Mouse (Mus musculus): Measurements from ENCODE around the gene Slc7a6. TPM values are rescaled to one million over a fixed set of nuclear protein-coding genes. Genes with fewer than 3 reads are reported as not detected.

Slc7a6 gene
- polyA plus RNA-seq, 1 experiment from 2014 or later: 121 TPM

- ATAC-seq (ENCODE audit: insufficient read depth, low FRiP score, low TSS enrichment) (no peak), DNase-seq (ENCODE audit: low spot score) (no peak)
- WGBS: 85% methylated on average over 6 of the region's 6 CpGs
- Histone ChIP-seq H3K9ac (ENCODE audit: low read length) (no peak overlapping the region), H3K9me3 (ENCODE audit: control insufficient read depth, low read length) (no peaks in the 10 kb centered on the region), H3K4me2 (ENCODE audit: low read depth) (no peak overlapping the region), H3K27ac (ENCODE audit: low read depth, low read length) (no peak overlapping the region), H3K4me1 (ENCODE audit: control insufficient read depth, insufficient read depth, low read length) (peaks cover 6% of the 10 kb centered on the region), H3K27me3 (ENCODE audit: control insufficient read depth, insufficient read depth, low read length) (no peaks in the 10 kb centered on the region), H3K4me3 (ENCODE audit: low read depth, low read length) (no peak overlapping the region), H3K36me3 (ENCODE audit: control insufficient read depth, insufficient read depth, low read length) (no peaks in the 10 kb centered on the region)
Measured at GRCm38 (mm10) chr8:106149025-106149424, 19.6 kb upstream of the Slc7a6 start.

- peak within 1 kb of the TSS; percentile 72 for H3K9ac ChIP-seq (ENCODE audit: low read length)
- 2% methylated on average over 38 of the region's 38 CpGs for WGBS
- peak within 1 kb of the TSS; percentile 70 for H3K4me3 ChIP-seq (ENCODE audit: low read depth, low read length)
- ATAC-seq (ENCODE audit: insufficient read depth, low FRiP score, low TSS enrichment) (peak; percentile 93), DNase-seq (ENCODE audit: low spot score) (peak; percentile 93)
- H3K9me3 ChIP-seq (ENCODE audit: control insufficient read depth, low read length): no peaks in the 10 kb centered on the region
- peaks cover 6% of the 10 kb centered on the region for H3K4me1 ChIP-seq (ENCODE audit: control insufficient read depth, insufficient read depth, low read length)
- H3K27me3 ChIP-seq (ENCODE audit: control insufficient read depth, insufficient read depth, low read length): no peaks in the 10 kb centered on the region
- H3K36me3 ChIP-seq (ENCODE audit: control insufficient read depth, insufficient read depth, low read length): 0 out of 2 replicates have a peak, but pooled peaks cover 1% of the 10 kb centered on the region
- no peak within 1 kb of the TSS for H3K27ac ChIP-seq (ENCODE audit: low read depth, low read length)
- peak within 1 kb of the TSS; percentile 72 for H3K4me2 ChIP-seq (ENCODE audit: low read depth)
Measured at GRCm38 (mm10) chr8:106149801-106150652, 18.6 kb upstream of the Slc7a6 start, which contains the start of gene Pla2g15. Pla2g15 (plus strand) TSS chr8:106150399.

GRCm38 (mm10) chr8:106150653-106151000, 18.0 kb upstream of the Slc7a6 start:
- no peak overlapping the region for H3K27ac ChIP-seq (ENCODE audit: low read depth, low read length)
- ATAC-seq (ENCODE audit: insufficient read depth, low FRiP score, low TSS enrichment): no peak
- H3K4me1 ChIP-seq (ENCODE audit: control insufficient read depth, insufficient read depth, low read length): peaks cover 6% of the 10 kb centered on the region
- H3K4me2 ChIP-seq (ENCODE audit: low read depth): peak overlapping the region; percentile 72
- no peaks in the 10 kb centered on the region for H3K9me3 ChIP-seq (ENCODE audit: control insufficient read depth, low read length)
- peak overlapping the region; percentile 70 for H3K4me3 ChIP-seq (ENCODE audit: low read depth, low read length)
- 22% methylated on average over 8 of the region's 8 CpGs for WGBS
- H3K27me3 ChIP-seq (ENCODE audit: control insufficient read depth, insufficient read depth, low read length): no peaks in the 10 kb centered on the region
- no peak for DNase-seq (ENCODE audit: low spot score)
- H3K36me3 ChIP-seq (ENCODE audit: control insufficient read depth, insufficient read depth, low read length): 0 out of 2 replicates have a peak, but pooled peaks cover 2% of the 10 kb centered on the region
- H3K9ac ChIP-seq (ENCODE audit: low read length): peak overlapping the region; percentile 72

GRCm38 (mm10) chr8:106151041-106151440, 17.6 kb upstream of the Slc7a6 start:
- H3K9me3 ChIP-seq (ENCODE audit: control insufficient read depth, low read length): no peaks in the 10 kb centered on the region
- H3K9ac ChIP-seq (ENCODE audit: low read length): no peak overlapping the region; the same call in 1 of the 2 replicates
- DNase-seq (ENCODE audit: low spot score) (no peak), ATAC-seq (ENCODE audit: insufficient read depth, low FRiP score, low TSS enrichment) (no peak)
- peaks cover 6% of the 10 kb centered on the region for H3K4me1 ChIP-seq (ENCODE audit: control insufficient read depth, insufficient read depth, low read length)
- 0 out of 2 replicates have a peak, but pooled peaks cover 2% of the 10 kb centered on the region for H3K36me3 ChIP-seq (ENCODE audit: control insufficient read depth, insufficient read depth, low read length)
- peak overlapping the region; percentile 70 for H3K4me3 ChIP-seq (ENCODE audit: low read depth, low read length)
- 83% methylated on average over 9 of the region's 9 CpGs for WGBS
- no peaks in the 10 kb centered on the region for H3K27me3 ChIP-seq (ENCODE audit: control insufficient read depth, insufficient read depth, low read length)
- no peak overlapping the region for H3K27ac ChIP-seq (ENCODE audit: low read depth, low read length)
- peak overlapping the region; percentile 72 for H3K4me2 ChIP-seq (ENCODE audit: low read depth)

GRCm38 (mm10) chr8:106152876-106153275, 15.8 kb upstream of the Slc7a6 start:
- Histone ChIP-seq H3K4me1 (ENCODE audit: control insufficient read depth, insufficient read depth, low read length) (peaks cover 6% of the 10 kb centered on the region), H3K27me3 (ENCODE audit: control insufficient read depth, insufficient read depth, low read length) (no peaks in the 10 kb centered on the region), H3K9me3 (ENCODE audit: control insufficient read depth, low read length) (no peaks in the 10 kb centered on the region), H3K27ac (ENCODE audit: low read depth, low read length) (no peak overlapping the region), H3K4me3 (ENCODE audit: low read depth, low read length) (no peak overlapping the region), H3K36me3 (ENCODE audit: control insufficient read depth, insufficient read depth, low read length) (0 out of 2 replicates have a peak, but pooled peaks cover 2% of the 10 kb centered on the region), H3K9ac (ENCODE audit: low read length) (no peak overlapping the region), H3K4me2 (ENCODE audit: low read depth) (no peak overlapping the region)
- 83% methylated on average over 4 of the region's 4 CpGs for WGBS
- DNase-seq (ENCODE audit: low spot score): no peak
- no peak for ATAC-seq (ENCODE audit: insufficient read depth, low FRiP score, low TSS enrichment)

GRCm38 (mm10) chr8:106157419-106157818, 11.2 kb upstream of the Slc7a6 start:
- H3K4me3 ChIP-seq (ENCODE audit: low read depth, low read length): no peak overlapping the region
- peaks cover 6% of the 10 kb centered on the region for H3K36me3 ChIP-seq (ENCODE audit: control insufficient read depth, insufficient read depth, low read length)
- no peaks in the 10 kb centered on the region for H3K4me1 ChIP-seq (ENCODE audit: control insufficient read depth, insufficient read depth, low read length)
- H3K27ac ChIP-seq (ENCODE audit: low read depth, low read length): no peak overlapping the region
- H3K4me2 ChIP-seq (ENCODE audit: low read depth): no peak overlapping the region
- no peak overlapping the region for H3K9ac ChIP-seq (ENCODE audit: low read length)
- ATAC-seq (ENCODE audit: insufficient read depth, low FRiP score, low TSS enrichment): no peak
- no peaks in the 10 kb centered on the region for H3K9me3 ChIP-seq (ENCODE audit: control insufficient read depth, low read length)
- DNase-seq (ENCODE audit: low spot score): no peak
- 98% methylated on average over 1 of the region's 1 CpGs for whole genome bisulfite sequencing
- H3K27me3 ChIP-seq (ENCODE audit: control insufficient read depth, insufficient read depth, low read length): no peaks in the 10 kb centered on the region

- Histone ChIP-seq H3K27ac (ENCODE audit: low read depth, low read length) (no peak overlapping the region), H3K4me1 (ENCODE audit: control insufficient read depth, insufficient read depth, low read length) (no peaks in the 10 kb centered on the region), H3K36me3 (ENCODE audit: control insufficient read depth, insufficient read depth, low read length) (peaks cover 6% of the 10 kb centered on the region), H3K9me3 (ENCODE audit: control insufficient read depth, low read length) (no peaks in the 10 kb centered on the region), H3K9ac (ENCODE audit: low read length) (no peak overlapping the region), H3K27me3 (ENCODE audit: control insufficient read depth, insufficient read depth, low read length) (no peaks in the 10 kb centered on the region), H3K4me3 (ENCODE audit: low read depth, low read length) (no peak overlapping the region), H3K4me2 (ENCODE audit: low read depth) (no peak overlapping the region)
- 91% methylated on average over 10 of the region's 10 CpGs for whole genome bisulfite sequencing
- no peak for ATAC-seq (ENCODE audit: insufficient read depth, low FRiP score, low TSS enrichment)
- no peak for DNase-seq (ENCODE audit: low spot score)
Measured at GRCm38 (mm10) chr8:106158381-106158780, 10.3 kb upstream of the Slc7a6 start.

GRCm38 (mm10) chr8:106159876-106160275, 8.8 kb upstream of the Slc7a6 start:
- no peak for DNase-seq (ENCODE audit: low spot score)
- 92% methylated on average over 6 of the region's 6 CpGs for WGBS

GRCm38 (mm10) chr8:106163251-106163650, 5.4 kb upstream of the Slc7a6 start:
- H3K4me3 ChIP-seq (ENCODE audit: low read depth, low read length): no peak overlapping the region
- no peaks in the 10 kb centered on the region for H3K27me3 ChIP-seq (ENCODE audit: control insufficient read depth, insufficient read depth, low read length)

More at GRCm38 (mm10) chr8:106159876-106160275, 8.8 kb upstream of the Slc7a6 start:
- no peak for ATAC-seq (ENCODE audit: insufficient read depth, low FRiP score, low TSS enrichment)
- Histone ChIP-seq H3K4me3 (ENCODE audit: low read depth, low read length) (no peak overlapping the region), H3K4me1 (ENCODE audit: control insufficient read depth, insufficient read depth, low read length) (no peaks in the 10 kb centered on the region), H3K9me3 (ENCODE audit: control insufficient read depth, low read length) (no peaks in the 10 kb centered on the region), H3K27me3 (ENCODE audit: control insufficient read depth, insufficient read depth, low read length) (no peaks in the 10 kb centered on the region), H3K4me2 (ENCODE audit: low read depth) (no peak overlapping the region), H3K27ac (ENCODE audit: low read depth, low read length) (no peak overlapping the region), H3K9ac (ENCODE audit: low read length) (no peak overlapping the region), H3K36me3 (ENCODE audit: control insufficient read depth, insufficient read depth, low read length) (peaks cover 10% of the 10 kb centered on the region)

More at GRCm38 (mm10) chr8:106163251-106163650, 5.4 kb upstream of the Slc7a6 start:
- Histone ChIP-seq H3K36me3 (ENCODE audit: control insufficient read depth, insufficient read depth, low read length) (peaks cover 8% of the 10 kb centered on the region), H3K4me2 (ENCODE audit: low read depth) (no peak overlapping the region), H3K4me1 (ENCODE audit: control insufficient read depth, insufficient read depth, low read length) (peaks cover 2% of the 10 kb centered on the region; the same call in 1 of the 2 replicates), H3K27ac (ENCODE audit: low read depth, low read length) (no peak overlapping the region), H3K9ac (ENCODE audit: low read length) (no peak overlapping the region), H3K9me3 (ENCODE audit: control insufficient read depth, low read length) (no peaks in the 10 kb centered on the region)
- DNase-seq (ENCODE audit: low spot score) (no peak), ATAC-seq (ENCODE audit: insufficient read depth, low FRiP score, low TSS enrichment) (no peak)
- WGBS: 90% methylated on average over 9 of the region's 9 CpGs
